Mouse (Mus musculus): ENCODE data around the gene Tom1l1. TPM values are rescaled to one million over a fixed set of nuclear protein-coding genes. Genes with fewer than 3 reads are reported as not detected.

Tom1l1 gene
- total RNA-seq, 2 experiments from 2014 or later = 13.2 to 15.9 TPM

- no peak for TF ChIP-seq CTCF (IDR thresholded peaks at IDR 0.05)
- intact Hi-C loops (cut with DNase I) = no loop called here
- H3K4me3 ChIP-seq = peak overlapping the region; percentile 90
- peak overlapping the region; percentile 86 for H3K27ac ChIP-seq
- no peak for DNase-seq
Observed at GRCm38 (mm10) chr11:90687040-90687439, 1.1 kb downstream of the Tom1l1 start.

- H3K4me3 ChIP-seq = peak overlapping the region; percentile 90
- H3K27ac ChIP-seq = no peak overlapping the region
- intact Hi-C loops (cut with DNase I) = no loop called here
- DNase-seq = no peak
- TF ChIP-seq CTCF (IDR thresholded peaks at IDR 0.05) = no peak
Observed at GRCm38 (mm10) chr11:90686287-90687025, 1.7 kb downstream of the Tom1l1 start.

GRCm38 (mm10) chr11:90685196-90685595 is 3.0 kb downstream of the Tom1l1 start:
- H3K4me3 ChIP-seq = no peak overlapping the region
- TF ChIP-seq CTCF (IDR thresholded peaks at IDR 0.05) = no peak
- DNase-seq = no peak
- intact Hi-C loops (cut with DNase I) = no loop called here
- no peak overlapping the region for H3K27ac ChIP-seq

GRCm38 (mm10) chr11:90684765-90685164 is 3.4 kb downstream of the Tom1l1 start:
- no peak for TF ChIP-seq CTCF (IDR thresholded peaks at IDR 0.05)
- intact Hi-C loops (cut with DNase I) = no loop called here
- H3K4me3 ChIP-seq = no peak overlapping the region
- no peak overlapping the region for H3K27ac ChIP-seq
- DNase-seq = no peak

- no peak overlapping the region for H3K27ac ChIP-seq
- intact Hi-C loops (cut with DNase I) = no loop called here
- no peak for DNase-seq
- no peak for TF ChIP-seq CTCF (IDR thresholded peaks at IDR 0.05)
- H3K4me3 ChIP-seq = no peak overlapping the region
Observed at GRCm38 (mm10) chr11:90681171-90681570, 7.0 kb downstream of the Tom1l1 start.

GRCm38 (mm10) chr11:90678582-90678981 is 9.6 kb downstream of the Tom1l1 start:
- H3K4me3 ChIP-seq = no peak overlapping the region
- no peak for TF ChIP-seq CTCF (IDR thresholded peaks at IDR 0.05)
- no peak for DNase-seq
- H3K27ac ChIP-seq = no peak overlapping the region
- intact Hi-C loops (cut with DNase I) = no loop called here

- no peak overlapping the region for H3K27ac ChIP-seq
- intact Hi-C loops (cut with DNase I) = no loop called here
- no peak for TF ChIP-seq CTCF (IDR thresholded peaks at IDR 0.05)
- H3K4me3 ChIP-seq = no peak overlapping the region
- no peak for DNase-seq
Observed at GRCm38 (mm10) chr11:90677771-90678288, 10.3 kb downstream of the Tom1l1 start.

GRCm38 (mm10) chr11:90677027-90677426 is 11.1 kb downstream of the Tom1l1 start:
- no peak overlapping the region for H3K4me3 ChIP-seq
- no peak for TF ChIP-seq CTCF (IDR thresholded peaks at IDR 0.05)
- H3K27ac ChIP-seq = no peak overlapping the region
- no peak for DNase-seq
- intact Hi-C loops (cut with DNase I) = no loop called here

- Histone ChIP-seq H3K27ac (no peak overlapping the region), H3K4me3 (no peak overlapping the region)
- intact Hi-C loops (cut with DNase I) = no loop called here
- no peak for DNase-seq
- TF ChIP-seq CTCF (IDR thresholded peaks at IDR 0.05) = no peak
Observed at GRCm38 (mm10) chr11:90675479-90676110, 12.6 kb downstream of the Tom1l1 start.

GRCm38 (mm10) chr11:90667325-90667724 is 20.8 kb downstream of the Tom1l1 start:
- DNase-seq = no peak

GRCm38 (mm10) chr11:90666916-90667315 is 21.2 kb downstream of the Tom1l1 start:
- intact Hi-C loops (cut with DNase I) = no loop called here
- no peak for TF ChIP-seq CTCF (IDR thresholded peaks at IDR 0.05)
- Histone ChIP-seq H3K27ac (no peak overlapping the region), H3K4me3 (no peak overlapping the region)
- DNase-seq = no peak

More at GRCm38 (mm10) chr11:90667325-90667724, 20.8 kb downstream of the Tom1l1 start:
- intact Hi-C loops (cut with DNase I) = no loop called here
- H3K27ac ChIP-seq = no peak overlapping the region
- no peak overlapping the region for H3K4me3 ChIP-seq
- no peak for TF ChIP-seq CTCF (IDR thresholded peaks at IDR 0.05)

- intact Hi-C loops (cut with DNase I) = no loop called here
- no peak overlapping the region for H3K27ac ChIP-seq
- no peak for DNase-seq
- H3K4me3 ChIP-seq = no peak overlapping the region
- no peak for TF ChIP-seq CTCF (IDR thresholded peaks at IDR 0.05)
Observed at GRCm38 (mm10) chr11:90666144-90666757, 21.9 kb downstream of the Tom1l1 start.

GRCm38 (mm10) chr11:90665161-90665560 is 23.0 kb downstream of the Tom1l1 start:
- DNase-seq = peak; percentile 30

More at GRCm38 (mm10) chr11:90665161-90665560, 23.0 kb downstream of the Tom1l1 start:
- H3K27ac ChIP-seq = no peak overlapping the region
- intact Hi-C loops (cut with DNase I) = no loop called here
- TF ChIP-seq CTCF (IDR thresholded peaks at IDR 0.05) = no peak
- no peak overlapping the region for H3K4me3 ChIP-seq

All from gastrocnemius, adult 2 months (tissue).